Mouse (Mus musculus): ENCODE results near the gene Klhl36. TPM values are rescaled to one million over a fixed set of nuclear protein-coding genes. Genes with fewer than 3 reads are reported as not detected.
A peak's percentile ranks its signal among the peaks of the same experiment; 100 is the strongest.

Klhl36 gene
- polyA plus RNA-seq (2016; fragmentation: Nextera tagmentation; extraction: Ambion mirVana), result 10.7 and 11.9 TPM in 2 replicates

DNA sequence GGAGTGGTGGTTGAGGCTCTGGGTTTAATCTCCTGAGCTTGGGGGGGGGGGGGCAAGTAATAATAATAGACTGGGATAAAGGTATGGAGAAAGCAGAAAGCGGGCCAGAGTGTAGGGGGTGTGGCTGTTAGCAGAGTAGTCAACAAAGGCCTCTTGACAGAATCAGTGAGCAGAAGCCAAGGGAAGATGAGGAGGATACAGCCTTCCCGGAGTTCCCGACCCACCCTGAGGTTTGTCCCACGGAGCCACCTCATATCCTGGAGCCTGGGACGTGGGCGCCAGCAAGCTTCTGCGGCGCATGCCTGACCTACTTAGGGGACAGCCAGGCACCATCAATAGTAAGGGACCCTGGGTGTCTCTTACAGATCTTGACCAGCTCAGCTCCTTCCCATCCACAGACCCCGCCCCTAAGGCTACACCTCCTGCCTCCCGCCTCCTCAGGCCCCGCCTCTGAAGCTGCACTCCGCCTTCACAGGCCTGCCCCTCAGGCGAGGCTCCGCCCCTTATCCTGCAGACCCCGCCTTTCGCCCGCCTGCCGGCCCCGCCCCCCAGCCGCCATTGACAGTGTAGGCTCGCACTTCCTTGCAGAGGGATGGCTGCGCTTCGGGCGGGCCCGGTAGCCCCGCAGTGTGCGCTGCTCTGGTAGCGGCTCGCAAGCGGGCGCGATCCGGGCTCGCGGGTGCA lies at the start of gene Klhl36:
Klhl36 (plus strand) TSS at position 561 of the 684 bp plus-strand sequence.
- WGBS, result under 1% methylated on average over 35 of the region's 35 CpGs
- Histone ChIP-seq H3K27ac (peak within 1 kb of the TSS; percentile 86), H3K9me3 (no peaks in the 10 kb centered on the region), H3K4me3 (peak within 1 kb of the TSS; percentile 83), H3K27me3 (ENCODE audit: insufficient read depth, poor library complexity, severe bottlenecking) (peaks cover 37% of the 10 kb centered on the region), H3K4me1 (replicated peaks) (peaks cover 29% of the 10 kb centered on the region), H3K36me3 (no peaks in the 10 kb centered on the region)
- DNase-seq (ENCODE audit: low spot score), result peak; percentile 99

DNA sequence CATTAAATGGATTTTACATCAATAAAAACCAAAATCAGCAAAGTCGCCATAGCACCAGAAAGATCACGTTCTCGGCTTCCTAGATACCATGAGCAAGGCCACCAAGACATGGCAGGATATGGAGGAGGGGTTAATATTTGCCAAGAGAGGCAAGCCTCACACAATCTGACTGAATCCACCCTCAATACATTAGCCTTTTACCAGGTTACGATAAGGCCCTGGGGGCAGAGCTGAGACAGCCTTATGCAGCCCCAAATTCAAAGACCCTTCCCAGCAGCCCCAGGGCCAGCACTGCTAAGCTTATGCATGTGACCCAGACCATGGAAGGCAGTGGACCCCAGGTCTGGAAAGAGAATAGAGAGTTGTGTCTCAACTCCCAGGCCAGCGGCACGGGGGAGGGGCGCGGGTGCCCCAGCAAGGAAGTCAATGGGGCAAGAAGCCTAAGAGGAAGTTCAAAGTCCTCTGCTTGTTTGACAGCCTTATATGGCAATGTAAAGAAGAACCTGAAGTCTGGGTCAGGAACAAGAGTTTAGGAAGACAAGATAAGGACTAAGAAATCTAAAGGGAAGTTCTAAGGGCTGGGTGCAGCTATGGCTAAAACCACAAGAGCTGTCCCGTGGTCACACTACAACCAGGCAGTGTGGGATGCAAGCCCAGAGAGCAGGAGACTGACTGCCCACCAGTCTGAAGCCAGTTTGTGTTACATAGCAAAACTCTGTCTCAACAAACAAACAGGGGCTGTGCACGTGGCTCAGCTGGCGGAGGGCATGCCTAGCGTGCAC lies 49.2 kb upstream of the Klhl36 start:
- Histone ChIP-seq H3K27ac (peak overlapping the region; percentile 81), H3K27me3 (ENCODE audit: insufficient read depth, poor library complexity, severe bottlenecking) (no peaks in the 10 kb centered on the region), H3K36me3 (peaks cover 61% of the 10 kb centered on the region), H3K9me3 (no peaks in the 10 kb centered on the region), H3K4me1 (replicated peaks) (peaks cover 85% of the 10 kb centered on the region), H3K4me3 (no peak overlapping the region)
- no peak for DNase-seq (ENCODE audit: low spot score)
- WGBS, result 77% methylated on average over 12 of the region's 12 CpGs

DNA sequence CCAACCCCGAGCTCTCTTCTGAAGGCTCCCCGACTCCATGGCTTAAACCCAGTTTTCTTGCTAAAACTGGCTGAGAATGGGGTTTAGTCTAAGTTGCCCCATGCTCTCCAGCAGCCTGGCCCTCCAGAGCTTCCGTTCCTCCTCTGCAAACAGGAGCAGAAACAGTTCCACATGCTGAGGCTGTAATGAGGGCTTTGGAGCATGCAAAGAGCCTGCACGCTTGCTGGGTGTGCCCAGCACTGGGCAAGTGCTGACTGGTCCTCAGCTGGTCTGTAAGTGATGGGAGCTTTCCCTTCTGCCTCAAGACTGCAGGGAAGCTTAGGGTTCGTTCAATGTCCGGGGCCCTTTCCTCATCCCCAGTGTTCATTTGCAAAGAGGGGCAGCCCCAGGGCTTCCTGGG lies 45.8 kb upstream of the Klhl36 start:
- WGBS, result 77% methylated on average over 6 of the region's 6 CpGs
- Histone ChIP-seq H3K27ac (0 out of 2 replicates have a peak overlapping the region, but pooled peaks have one; percentile 37), H3K36me3 (peaks cover 66% of the 10 kb centered on the region)

DNA sequence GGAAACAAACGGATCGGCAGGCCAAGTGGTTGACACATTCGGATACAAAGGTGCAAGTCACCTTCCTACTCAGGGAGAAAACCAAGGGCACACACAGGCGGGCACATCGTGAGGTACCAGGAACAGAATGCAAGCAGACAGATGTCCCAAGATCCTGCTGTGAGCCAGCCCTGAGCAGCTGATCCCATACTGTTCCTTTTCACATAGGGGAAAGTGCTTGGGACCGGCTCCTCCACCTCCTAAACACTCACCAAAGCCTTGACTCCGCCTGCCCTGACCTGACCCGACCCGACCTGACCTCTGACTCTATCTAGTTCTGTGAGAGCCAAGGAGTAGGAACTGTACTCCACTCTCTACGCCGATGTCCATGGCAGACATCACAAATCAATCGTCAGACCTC lies 44.6 kb upstream of the Klhl36 start:
- 26% methylated on average over 12 of the region's 12 CpGs for WGBS
- Histone ChIP-seq H3K4me3 (no peak overlapping the region), H3K4me1 (replicated peaks) (peaks cover 77% of the 10 kb centered on the region), H3K36me3 (peaks cover 78% of the 10 kb centered on the region), H3K27ac (peak overlapping the region; percentile 46), H3K27me3 (ENCODE audit: insufficient read depth, poor library complexity, severe bottlenecking) (no peaks in the 10 kb centered on the region), H3K9me3 (no peaks in the 10 kb centered on the region)
- no peak for DNase-seq (ENCODE audit: low spot score)

More for the DNA sequence above, 45.8 kb upstream of the Klhl36 start:
- H3K4me1 ChIP-seq (replicated peaks), result peaks cover 89% of the 10 kb centered on the region
- no peak for DNase-seq (ENCODE audit: low spot score)
- no peaks in the 10 kb centered on the region for H3K27me3 ChIP-seq (ENCODE audit: insufficient read depth, poor library complexity, severe bottlenecking)
- no peaks in the 10 kb centered on the region for H3K9me3 ChIP-seq
- H3K4me3 ChIP-seq, result no peak overlapping the region

DNA sequence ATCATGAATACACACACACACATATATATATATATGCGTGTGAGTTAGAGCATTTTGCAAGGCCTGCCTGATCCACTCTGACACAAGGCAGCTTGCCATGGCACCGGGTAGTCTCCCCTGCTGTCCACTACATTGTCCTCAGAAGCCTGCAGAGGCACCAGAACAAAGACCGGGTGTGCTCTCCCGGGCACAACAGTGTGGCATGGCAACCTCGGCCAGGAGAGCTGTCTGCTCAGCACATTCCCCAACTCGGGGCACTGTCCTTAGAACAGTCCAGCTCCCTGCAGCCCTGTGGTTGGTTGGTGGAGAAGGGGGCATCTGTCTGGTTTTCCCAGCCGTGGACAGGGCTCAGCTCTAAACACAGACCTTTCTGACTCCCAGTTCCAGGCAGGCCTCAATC lies 42.8 kb upstream of the Klhl36 start:
- WGBS, result 62% methylated on average over 7 of the region's 7 CpGs
- peak overlapping the region; percentile 36 for H3K27ac ChIP-seq
- peaks cover 68% of the 10 kb centered on the region for H3K4me1 ChIP-seq (replicated peaks)
- DNase-seq (ENCODE audit: low spot score), result no peak
- H3K27me3 ChIP-seq (ENCODE audit: insufficient read depth, poor library complexity, severe bottlenecking), result no peaks in the 10 kb centered on the region
- H3K36me3 ChIP-seq, result peaks cover 94% of the 10 kb centered on the region
- H3K4me3 ChIP-seq, result no peak overlapping the region
- no peaks in the 10 kb centered on the region for H3K9me3 ChIP-seq

DNA sequence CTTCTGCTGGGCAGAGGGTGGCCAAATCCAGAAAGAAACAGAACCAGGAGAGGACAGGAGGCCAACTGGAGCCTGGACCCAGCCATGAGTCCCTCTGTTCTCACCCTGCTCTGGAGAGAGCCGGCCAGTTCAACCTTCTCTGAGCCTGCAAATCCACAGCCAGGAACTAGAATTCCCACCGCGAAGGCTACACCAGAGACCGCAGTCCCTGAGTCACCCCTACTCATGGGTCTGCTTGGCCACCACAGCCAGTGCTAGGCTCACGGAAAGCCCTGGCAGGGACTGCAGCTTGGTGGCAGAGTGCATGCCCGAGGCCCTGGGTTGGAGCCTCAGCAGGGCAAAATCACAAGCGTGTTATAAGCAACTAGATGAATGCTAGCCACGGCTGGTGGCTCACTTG lies 42.1 kb upstream of the Klhl36 start:
- WGBS, result 97% methylated on average over 8 of the region's 8 CpGs
- no peaks in the 10 kb centered on the region for H3K9me3 ChIP-seq
- peaks cover 68% of the 10 kb centered on the region for H3K4me1 ChIP-seq (replicated peaks)
- DNase-seq (ENCODE audit: low spot score), result no peak
- no peaks in the 10 kb centered on the region for H3K27me3 ChIP-seq (ENCODE audit: insufficient read depth, poor library complexity, severe bottlenecking)
- peak overlapping the region; percentile 36 for H3K27ac ChIP-seq
- peaks cover 94% of the 10 kb centered on the region for H3K36me3 ChIP-seq
- no peak overlapping the region for H3K4me3 ChIP-seq

DNA sequence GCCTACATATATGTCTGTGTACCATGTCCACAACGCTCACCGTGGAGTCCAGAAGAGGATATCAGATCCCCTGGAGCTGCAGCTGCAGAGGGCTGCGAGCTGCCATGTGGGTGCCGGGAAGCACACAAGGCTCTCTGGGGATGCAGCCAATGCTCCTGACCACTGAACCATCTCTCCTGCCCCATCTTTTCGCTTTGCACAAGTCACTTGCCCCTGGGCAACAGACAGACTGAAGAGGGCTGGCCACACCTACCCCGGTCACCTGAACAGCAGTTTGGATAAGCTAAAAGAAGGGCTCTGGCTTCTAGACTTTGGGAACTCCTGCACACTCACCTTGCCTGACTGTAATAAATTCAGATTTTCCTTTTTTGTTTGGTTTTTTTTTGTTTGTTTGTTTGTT lies 40.4 kb upstream of the Klhl36 start:
- peaks cover 71% of the 10 kb centered on the region for H3K4me1 ChIP-seq (replicated peaks)
- H3K27ac ChIP-seq, result no peak overlapping the region
- H3K4me3 ChIP-seq, result no peak overlapping the region
- no peak for DNase-seq (ENCODE audit: low spot score)
- WGBS, result 93% methylated on average over 6 of the region's 6 CpGs
- H3K27me3 ChIP-seq (ENCODE audit: insufficient read depth, poor library complexity, severe bottlenecking), result no peaks in the 10 kb centered on the region
- H3K9me3 ChIP-seq, result no peaks in the 10 kb centered on the region
- peaks cover 86% of the 10 kb centered on the region for H3K36me3 ChIP-seq

DNA sequence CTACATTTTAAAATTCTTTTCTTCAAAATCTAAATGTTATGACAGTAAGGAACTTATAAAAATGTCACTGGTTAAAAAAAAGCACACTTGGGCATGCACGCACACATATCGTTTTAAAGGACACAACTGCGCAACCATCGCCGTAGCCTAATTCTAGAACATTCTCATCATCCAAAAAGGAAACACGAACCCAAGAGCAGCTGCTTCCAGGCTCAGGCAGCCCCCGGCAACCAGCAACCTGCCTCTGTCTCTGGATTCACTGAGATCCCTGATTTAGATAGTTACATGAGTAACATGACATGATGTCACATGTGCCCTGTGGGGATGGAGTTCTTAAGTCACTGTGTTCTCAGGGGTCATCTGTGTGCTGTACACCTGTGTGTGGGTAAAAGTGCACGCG lies 38.8 kb upstream of the Klhl36 start:
- Histone ChIP-seq H3K27ac (no peak overlapping the region), H3K36me3 (peaks cover 80% of the 10 kb centered on the region), H3K4me3 (no peak overlapping the region), H3K9me3 (no peaks in the 10 kb centered on the region), H3K27me3 (ENCODE audit: insufficient read depth, poor library complexity, severe bottlenecking) (no peaks in the 10 kb centered on the region), H3K4me1 (replicated peaks) (peaks cover 71% of the 10 kb centered on the region)
- 95% methylated on average over 9 of the region's 9 CpGs for WGBS
- DNase-seq (ENCODE audit: low spot score), result no peak

DNA sequence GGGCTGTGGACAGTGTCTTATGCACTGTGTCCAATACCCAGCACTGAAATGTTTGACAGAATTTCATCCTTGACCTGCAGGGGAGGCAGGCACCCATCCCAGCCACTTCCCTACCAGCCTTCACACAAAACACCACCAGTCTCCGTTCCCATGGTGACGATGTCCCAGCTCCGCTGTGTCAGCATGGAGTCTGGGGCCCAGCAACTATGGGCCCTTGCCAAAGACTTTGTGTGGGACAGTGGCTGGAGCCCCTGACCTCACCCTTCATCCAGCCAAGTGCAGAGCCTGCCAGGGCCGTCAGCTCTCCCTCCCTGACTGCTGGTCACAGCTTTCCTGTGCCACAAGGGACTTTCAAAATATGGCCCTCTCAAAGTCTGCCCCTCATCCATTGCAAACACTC lies 38.0 kb upstream of the Klhl36 start:
- Histone ChIP-seq H3K4me1 (replicated peaks) (peaks cover 71% of the 10 kb centered on the region), H3K36me3 (peaks cover 72% of the 10 kb centered on the region), H3K27ac (peak overlapping the region; percentile 64), H3K9me3 (no peaks in the 10 kb centered on the region), H3K27me3 (ENCODE audit: insufficient read depth, poor library complexity, severe bottlenecking) (no peaks in the 10 kb centered on the region), H3K4me3 (no peak overlapping the region)
- no peak for DNase-seq (ENCODE audit: low spot score)
- 42% methylated on average over 4 of the region's 4 CpGs for WGBS

DNA sequence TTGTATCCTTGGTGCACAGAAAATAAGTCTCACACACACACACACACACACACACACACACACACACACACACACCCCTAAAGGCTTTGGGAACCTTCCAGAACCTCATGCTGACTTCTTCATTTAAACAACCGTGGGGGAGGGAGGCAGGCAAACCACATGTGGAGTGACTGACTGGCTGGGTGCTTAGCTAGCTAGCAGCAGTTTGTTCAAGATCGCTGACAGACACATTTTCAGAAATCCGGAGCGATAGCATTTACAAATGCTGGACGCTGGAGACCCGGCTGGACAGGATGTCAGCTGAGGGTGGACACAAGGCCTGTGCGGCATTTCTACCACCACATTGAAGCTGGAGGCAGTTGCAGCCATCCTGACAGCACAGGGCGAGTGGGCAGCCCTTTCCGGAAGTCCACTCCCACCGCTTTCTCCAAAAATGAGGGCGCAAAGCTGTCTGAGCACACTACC lies 37.2 kb upstream of the Klhl36 start:
- Histone ChIP-seq H3K27me3 (ENCODE audit: insufficient read depth, poor library complexity, severe bottlenecking) (no peaks in the 10 kb centered on the region), H3K9me3 (no peaks in the 10 kb centered on the region), H3K36me3 (peaks cover 64% of the 10 kb centered on the region), H3K27ac (peak overlapping the region; percentile 50; the same call in 1 of the 2 replicates), H3K4me1 (replicated peaks) (peaks cover 71% of the 10 kb centered on the region), H3K4me3 (no peak overlapping the region)
- 83% methylated on average over 11 of the region's 11 CpGs for WGBS
- no peak for DNase-seq (ENCODE audit: low spot score)

DNA sequence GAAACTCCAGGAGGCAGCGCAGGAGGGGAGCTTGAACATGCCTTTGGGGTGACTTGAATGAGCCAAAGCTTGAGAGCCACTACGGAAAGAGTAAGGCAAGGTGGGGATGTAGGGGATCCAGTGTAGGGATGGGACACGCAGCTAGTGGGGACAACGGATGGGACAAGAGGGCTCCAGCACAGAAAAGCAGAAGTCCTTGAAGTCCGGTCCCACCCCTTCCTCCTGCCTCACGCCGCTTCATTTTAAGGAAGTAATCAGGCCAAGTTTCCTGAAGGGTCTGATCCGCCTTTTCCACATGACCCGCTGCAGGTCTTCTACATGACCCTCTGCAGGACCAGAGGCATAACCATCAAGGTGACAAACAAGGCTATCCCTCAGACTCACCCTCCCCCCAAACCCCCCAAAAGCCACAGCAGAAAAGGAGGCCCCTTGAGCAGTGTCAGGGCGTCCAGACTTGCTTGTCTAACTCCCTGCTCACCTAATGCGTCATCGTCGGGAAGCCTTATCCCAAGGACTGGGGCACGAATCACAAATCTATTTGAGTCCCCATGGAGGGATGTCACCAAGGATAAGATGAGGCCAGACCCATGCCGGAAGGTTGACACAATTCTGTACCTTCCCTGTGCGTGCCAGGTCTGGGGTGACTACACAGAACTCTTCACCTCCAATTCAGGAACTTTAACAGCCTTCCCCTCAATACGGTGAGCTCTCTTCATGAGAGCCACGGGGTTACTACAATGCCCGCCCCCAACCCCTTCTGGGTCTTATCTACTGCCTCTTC lies 35.9 kb upstream of the Klhl36 start:
- H3K9me3 ChIP-seq, result no peaks in the 10 kb centered on the region
- H3K4me3 ChIP-seq, result no peak overlapping the region
- DNase-seq (ENCODE audit: low spot score), result no peak
- peak overlapping the region; percentile 89 for H3K27ac ChIP-seq
- WGBS, result 89% methylated on average over 19 of the region's 19 CpGs
- H3K27me3 ChIP-seq (ENCODE audit: insufficient read depth, poor library complexity, severe bottlenecking), result no peaks in the 10 kb centered on the region
- H3K36me3 ChIP-seq, result peaks cover 52% of the 10 kb centered on the region
- H3K4me1 ChIP-seq (replicated peaks), result peaks cover 79% of the 10 kb centered on the region

DNA sequence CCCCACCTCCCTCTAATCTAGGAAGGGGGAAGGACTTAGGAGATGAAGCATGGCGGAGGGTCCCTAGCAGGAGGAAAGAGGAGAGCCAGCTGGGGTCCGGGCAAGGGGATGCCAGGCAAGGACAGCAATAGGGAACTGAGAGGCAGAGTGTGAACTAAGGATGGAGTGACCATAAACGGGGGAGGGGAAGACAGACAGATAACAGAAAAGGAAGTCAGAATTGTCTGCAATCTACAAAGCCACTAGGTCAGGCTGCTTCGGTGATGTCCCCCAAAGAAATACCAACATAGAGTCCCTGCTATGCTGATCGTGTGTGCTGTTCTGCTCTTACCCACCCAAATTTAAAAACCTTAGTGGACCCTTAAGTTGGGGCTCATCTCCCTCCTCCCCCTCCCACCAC lies 35.1 kb upstream of the Klhl36 start:
- peaks cover 87% of the 10 kb centered on the region for H3K4me1 ChIP-seq (replicated peaks)
- DNase-seq (ENCODE audit: low spot score), result no peak
- H3K27ac ChIP-seq, result peak overlapping the region; percentile 89
- 83% methylated on average over 5 of the region's 5 CpGs for WGBS
- H3K4me3 ChIP-seq, result no peak overlapping the region
- peaks cover 43% of the 10 kb centered on the region for H3K36me3 ChIP-seq
- H3K9me3 ChIP-seq, result no peaks in the 10 kb centered on the region
- H3K27me3 ChIP-seq (ENCODE audit: insufficient read depth, poor library complexity, severe bottlenecking), result no peaks in the 10 kb centered on the region
